Mouse (Mus musculus): Measurements from ENCODE around the gene Smarca2. TPM values are rescaled to one million over a fixed set of nuclear protein-coding genes. Genes with fewer than 3 reads are reported as not detected.
A peak's percentile ranks its signal among the peaks of the same experiment; 100 is the strongest.

Smarca2 gene
- polyA plus RNA-seq, 1 experiment from 2014 or later = 29.6 TPM

- no peak overlapping the region for H3K4me2 ChIP-seq (ENCODE audit: low read depth, low read length)
- H3K4me3 ChIP-seq (ENCODE audit: low read length) = no peak overlapping the region
- no peak overlapping the region for H3K9ac ChIP-seq (ENCODE audit: low read depth, low read length)
- no peak overlapping the region for H3K27ac ChIP-seq (ENCODE audit: low read length)
- no peak for ATAC-seq
- no peaks in the 10 kb centered on the region for H3K36me3 ChIP-seq (ENCODE audit: control insufficient read depth, insufficient read depth, low read length)
- peaks cover 21% of the 10 kb centered on the region for H3K4me1 ChIP-seq (ENCODE audit: control insufficient read depth, insufficient read depth, low read length)
- no peaks in the 10 kb centered on the region for H3K9me3 ChIP-seq (ENCODE audit: control insufficient read depth, low read length)
- WGBS = 54% methylated on average over 4 of the region's 4 CpGs
- H3K27me3 ChIP-seq (replicated peaks; ENCODE audit: control insufficient read depth, insufficient read depth, low read length) = no peaks in the 10 kb centered on the region
These were observed 8.1 kb downstream of the Smarca2 start for GRCm38 (mm10) chr19:26612995-26613394.

GRCm38 (mm10) chr19:26613665-26614064 is 8.8 kb downstream of the Smarca2 start:
- Histone ChIP-seq H3K4me1 (ENCODE audit: control insufficient read depth, insufficient read depth, low read length) (peaks cover 16% of the 10 kb centered on the region), H3K27me3 (replicated peaks; ENCODE audit: control insufficient read depth, insufficient read depth, low read length) (no peaks in the 10 kb centered on the region), H3K9ac (ENCODE audit: low read depth, low read length) (no peak overlapping the region), H3K9me3 (ENCODE audit: control insufficient read depth, low read length) (no peaks in the 10 kb centered on the region), H3K4me3 (ENCODE audit: low read length) (no peak overlapping the region), H3K4me2 (ENCODE audit: low read depth, low read length) (no peak overlapping the region), H3K27ac (ENCODE audit: low read length) (0 out of 2 replicates have a peak overlapping the region, but pooled peaks have one; percentile 3), H3K36me3 (ENCODE audit: control insufficient read depth, insufficient read depth, low read length) (no peaks in the 10 kb centered on the region)
- 41% methylated on average over 5 of the region's 5 CpGs for WGBS
- ATAC-seq = peak; percentile 85

GRCm38 (mm10) chr19:26616271-26616670 is 11.4 kb downstream of the Smarca2 start:
- ATAC-seq = no peak
- Histone ChIP-seq H3K9me3 (ENCODE audit: control insufficient read depth, low read length) (no peaks in the 10 kb centered on the region), H3K36me3 (ENCODE audit: control insufficient read depth, insufficient read depth, low read length) (no peaks in the 10 kb centered on the region), H3K4me1 (ENCODE audit: control insufficient read depth, insufficient read depth, low read length) (peaks cover 13% of the 10 kb centered on the region), H3K9ac (ENCODE audit: low read depth, low read length) (no peak overlapping the region), H3K4me3 (ENCODE audit: low read length) (no peak overlapping the region), H3K27ac (ENCODE audit: low read length) (no peak overlapping the region), H3K27me3 (replicated peaks; ENCODE audit: control insufficient read depth, insufficient read depth, low read length) (no peaks in the 10 kb centered on the region), H3K4me2 (ENCODE audit: low read depth, low read length) (no peak overlapping the region)
- WGBS = 73% methylated on average over 1 of the region's 1 CpGs

- ATAC-seq = no peak
- Histone ChIP-seq H3K4me2 (ENCODE audit: low read depth, low read length) (no peak overlapping the region), H3K9ac (ENCODE audit: low read depth, low read length) (no peak overlapping the region), H3K4me1 (ENCODE audit: control insufficient read depth, insufficient read depth, low read length) (peaks cover 13% of the 10 kb centered on the region), H3K36me3 (ENCODE audit: control insufficient read depth, insufficient read depth, low read length) (no peaks in the 10 kb centered on the region), H3K9me3 (ENCODE audit: control insufficient read depth, low read length) (no peaks in the 10 kb centered on the region), H3K27me3 (replicated peaks; ENCODE audit: control insufficient read depth, insufficient read depth, low read length) (no peaks in the 10 kb centered on the region), H3K4me3 (ENCODE audit: low read length) (no peak overlapping the region), H3K27ac (ENCODE audit: low read length) (no peak overlapping the region)
- 83% methylated on average over 5 of the region's 5 CpGs for WGBS
These were observed 12.4 kb downstream of the Smarca2 start for GRCm38 (mm10) chr19:26617287-26617686.

- Histone ChIP-seq H3K4me3 (ENCODE audit: low read length) (no peak overlapping the region), H3K9ac (ENCODE audit: low read depth, low read length) (no peak overlapping the region), H3K36me3 (ENCODE audit: control insufficient read depth, insufficient read depth, low read length) (no peaks in the 10 kb centered on the region), H3K9me3 (ENCODE audit: control insufficient read depth, low read length) (no peaks in the 10 kb centered on the region), H3K4me2 (ENCODE audit: low read depth, low read length) (no peak overlapping the region), H3K27me3 (replicated peaks; ENCODE audit: control insufficient read depth, insufficient read depth, low read length) (no peaks in the 10 kb centered on the region), H3K4me1 (ENCODE audit: control insufficient read depth, insufficient read depth, low read length) (no peaks in the 10 kb centered on the region), H3K27ac (ENCODE audit: low read length) (no peak overlapping the region; the same call in 1 of the 2 replicates)
- WGBS = 40% methylated on average over 8 of the region's 8 CpGs
- no peak for ATAC-seq
These were observed 25.9 kb downstream of the Smarca2 start for GRCm38 (mm10) chr19:26630712-26631235.

- Histone ChIP-seq H3K9me3 (ENCODE audit: control insufficient read depth, low read length) (no peaks in the 10 kb centered on the region), H3K27ac (ENCODE audit: low read length) (no peak overlapping the region), H3K4me3 (ENCODE audit: low read length) (no peak overlapping the region), H3K9ac (ENCODE audit: low read depth, low read length) (no peak overlapping the region), H3K36me3 (ENCODE audit: control insufficient read depth, insufficient read depth, low read length) (no peaks in the 10 kb centered on the region), H3K4me1 (ENCODE audit: control insufficient read depth, insufficient read depth, low read length) (no peaks in the 10 kb centered on the region), H3K27me3 (replicated peaks; ENCODE audit: control insufficient read depth, insufficient read depth, low read length) (no peaks in the 10 kb centered on the region), H3K4me2 (ENCODE audit: low read depth, low read length) (no peak overlapping the region)
- ATAC-seq = no peak
- 86% methylated on average over 5 of the region's 5 CpGs for WGBS
These were observed 27.4 kb downstream of the Smarca2 start for GRCm38 (mm10) chr19:26632228-26632627.

GRCm38 (mm10) chr19:26640556-26640955 is 35.7 kb downstream of the Smarca2 start:
- 88% methylated on average over 13 of the region's 13 CpGs for WGBS
- H3K4me1 ChIP-seq (ENCODE audit: control insufficient read depth, insufficient read depth, low read length) = no peaks in the 10 kb centered on the region
- ATAC-seq = no peak

GRCm38 (mm10) chr19:26641269-26641668 is 36.4 kb downstream of the Smarca2 start:
- no peak for ATAC-seq
- Histone ChIP-seq H3K4me3 (ENCODE audit: low read length) (no peak overlapping the region), H3K4me2 (ENCODE audit: low read depth, low read length) (no peak overlapping the region), H3K9me3 (ENCODE audit: control insufficient read depth, low read length) (no peaks in the 10 kb centered on the region), H3K9ac (ENCODE audit: low read depth, low read length) (no peak overlapping the region), H3K27ac (ENCODE audit: low read length) (no peak overlapping the region), H3K4me1 (ENCODE audit: control insufficient read depth, insufficient read depth, low read length) (no peaks in the 10 kb centered on the region), H3K27me3 (replicated peaks; ENCODE audit: control insufficient read depth, insufficient read depth, low read length) (no peaks in the 10 kb centered on the region), H3K36me3 (ENCODE audit: control insufficient read depth, insufficient read depth, low read length) (peaks cover 4% of the 10 kb centered on the region; the same call in 1 of the 2 replicates)
- WGBS = 76% methylated on average over 10 of the region's 10 CpGs

More at GRCm38 (mm10) chr19:26640556-26640955, 35.7 kb downstream of the Smarca2 start:
- no peak overlapping the region for H3K27ac ChIP-seq (ENCODE audit: low read length)
- H3K9me3 ChIP-seq (ENCODE audit: control insufficient read depth, low read length) = no peaks in the 10 kb centered on the region
- H3K9ac ChIP-seq (ENCODE audit: low read depth, low read length) = no peak overlapping the region
- no peaks in the 10 kb centered on the region for H3K27me3 ChIP-seq (replicated peaks; ENCODE audit: control insufficient read depth, insufficient read depth, low read length)
- peaks cover 4% of the 10 kb centered on the region; the same call in 1 of the 2 replicates for H3K36me3 ChIP-seq (ENCODE audit: control insufficient read depth, insufficient read depth, low read length)
- no peak overlapping the region for H3K4me2 ChIP-seq (ENCODE audit: low read depth, low read length)
- H3K4me3 ChIP-seq (ENCODE audit: low read length) = no peak overlapping the region

- H3K4me1 ChIP-seq (ENCODE audit: control insufficient read depth, insufficient read depth, low read length) = no peaks in the 10 kb centered on the region
- no peak for ATAC-seq
- H3K27me3 ChIP-seq (replicated peaks; ENCODE audit: control insufficient read depth, insufficient read depth, low read length) = no peaks in the 10 kb centered on the region
- H3K4me2 ChIP-seq (ENCODE audit: low read depth, low read length) = no peak overlapping the region
- no peak overlapping the region for H3K4me3 ChIP-seq (ENCODE audit: low read length)
- H3K27ac ChIP-seq (ENCODE audit: low read length) = no peak overlapping the region
- H3K9me3 ChIP-seq (ENCODE audit: control insufficient read depth, low read length) = no peaks in the 10 kb centered on the region
- WGBS = 77% methylated on average over 4 of the region's 4 CpGs
- peaks cover 4% of the 10 kb centered on the region; the same call in 1 of the 2 replicates for H3K36me3 ChIP-seq (ENCODE audit: control insufficient read depth, insufficient read depth, low read length)
- no peak overlapping the region for H3K9ac ChIP-seq (ENCODE audit: low read depth, low read length)
These were observed 38.2 kb downstream of the Smarca2 start for GRCm38 (mm10) chr19:26643011-26643410.

- Histone ChIP-seq H3K36me3 (ENCODE audit: control insufficient read depth, insufficient read depth, low read length) (peaks cover 4% of the 10 kb centered on the region; the same call in 1 of the 2 replicates), H3K9me3 (ENCODE audit: control insufficient read depth, low read length) (no peaks in the 10 kb centered on the region), H3K9ac (ENCODE audit: low read depth, low read length) (no peak overlapping the region), H3K4me1 (ENCODE audit: control insufficient read depth, insufficient read depth, low read length) (no peaks in the 10 kb centered on the region), H3K4me2 (ENCODE audit: low read depth, low read length) (no peak overlapping the region), H3K4me3 (ENCODE audit: low read length) (no peak overlapping the region), H3K27me3 (replicated peaks; ENCODE audit: control insufficient read depth, insufficient read depth, low read length) (no peaks in the 10 kb centered on the region), H3K27ac (ENCODE audit: low read length) (no peak overlapping the region)
- 86% methylated on average over 4 of the region's 4 CpGs for WGBS
- ATAC-seq = no peak
These were observed 39.1 kb downstream of the Smarca2 start for GRCm38 (mm10) chr19:26643936-26644335.

Measured in intestine, embryonic 16.5 days (tissue).